Mouse (Mus musculus): ENCODE measurements around the gene Wdr17.

Wdr17 gene

GRCm38 (mm10) chr8:54886987-54887785 is at the start of gene Wdr17:
Wdr17 (minus strand) TSS chr8:54887184.
- DNase-seq: no peak

DNA sequence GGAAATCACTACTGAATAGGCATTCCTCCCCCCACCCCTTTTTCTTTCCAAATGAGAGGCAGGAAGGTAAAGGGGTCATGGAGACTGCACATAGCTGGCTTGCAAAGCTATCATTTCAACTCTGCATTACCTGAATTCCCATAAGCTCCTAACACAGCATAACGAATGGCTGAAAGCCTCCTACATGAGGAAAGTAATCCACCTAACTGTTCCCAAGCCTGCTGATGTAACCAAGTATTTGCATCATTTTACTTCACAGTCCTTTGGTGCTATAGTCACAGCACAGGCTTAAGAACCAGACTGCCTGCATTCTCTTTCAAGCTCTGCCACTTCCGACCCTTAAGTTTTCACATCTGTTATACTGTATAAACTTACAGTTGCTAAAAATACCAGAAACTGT is 45.3 kb upstream of the Wdr17 start:
- no peak for DNase-seq

DNA sequence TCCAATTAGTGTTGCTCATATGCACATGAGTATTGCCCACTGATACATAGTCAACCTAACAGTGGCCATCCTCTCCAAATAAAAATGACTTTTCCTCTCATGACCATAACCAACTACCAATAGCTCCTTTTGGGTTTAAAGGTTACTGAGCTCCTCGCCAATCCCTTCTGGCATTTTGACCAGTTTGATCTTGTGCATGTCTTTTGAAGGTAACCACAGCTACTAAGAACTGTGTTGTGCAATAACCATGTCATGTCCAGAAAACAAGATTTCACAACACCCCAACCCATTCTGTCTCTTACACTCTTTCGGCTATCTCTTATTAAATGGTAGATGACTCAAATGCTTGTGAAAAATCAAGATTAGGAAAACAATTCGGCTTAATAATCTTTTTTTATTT is 38.0 kb upstream of the Wdr17 start:
- no peak for DNase-seq

- DNase-seq: no peak
These were observed 35.3 kb upstream of the Wdr17 start for GRCm38 (mm10) chr8:54922160-54922855.

DNA sequence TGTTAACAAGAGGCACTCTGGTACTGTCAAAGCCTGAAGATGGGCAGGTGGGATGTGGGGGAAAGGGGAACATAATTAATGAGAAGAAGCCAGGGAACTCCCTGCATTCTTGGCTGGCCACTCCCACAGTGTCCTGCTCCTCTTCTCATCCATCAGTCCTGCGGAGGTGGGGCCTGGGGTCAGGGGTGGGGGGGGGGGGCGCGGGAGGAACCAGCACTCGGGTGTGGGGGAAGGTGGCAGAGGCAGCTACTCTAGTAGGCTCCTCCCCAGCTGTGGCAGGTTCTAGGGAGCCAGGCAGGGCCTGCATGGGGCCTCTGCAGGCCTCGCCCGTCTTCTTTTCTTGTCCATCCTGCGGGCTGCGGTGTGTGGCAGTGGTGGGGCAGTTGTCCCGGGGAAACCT is 30.7 kb upstream of the Wdr17 start:
- DNase-seq: no peak

DNA sequence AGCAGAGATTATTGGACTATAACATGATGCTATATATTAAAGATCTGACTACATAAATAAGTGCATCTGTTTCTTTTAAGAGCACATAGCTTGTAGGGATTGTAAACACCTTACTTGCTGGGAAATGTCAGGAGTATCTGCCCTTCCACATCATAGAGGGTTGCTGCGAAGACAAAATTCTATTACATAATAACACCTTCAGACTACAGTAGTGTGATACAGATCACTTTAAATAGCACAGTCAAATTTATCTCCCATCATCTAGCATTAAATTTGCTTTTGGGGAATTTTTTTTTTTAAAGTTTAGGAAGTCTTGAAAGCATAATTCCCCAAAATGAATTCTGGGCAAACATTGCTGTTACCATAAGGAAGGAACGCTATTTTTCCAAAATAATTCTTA is 25.9 kb upstream of the Wdr17 start:
- no peak for DNase-seq

DNA sequence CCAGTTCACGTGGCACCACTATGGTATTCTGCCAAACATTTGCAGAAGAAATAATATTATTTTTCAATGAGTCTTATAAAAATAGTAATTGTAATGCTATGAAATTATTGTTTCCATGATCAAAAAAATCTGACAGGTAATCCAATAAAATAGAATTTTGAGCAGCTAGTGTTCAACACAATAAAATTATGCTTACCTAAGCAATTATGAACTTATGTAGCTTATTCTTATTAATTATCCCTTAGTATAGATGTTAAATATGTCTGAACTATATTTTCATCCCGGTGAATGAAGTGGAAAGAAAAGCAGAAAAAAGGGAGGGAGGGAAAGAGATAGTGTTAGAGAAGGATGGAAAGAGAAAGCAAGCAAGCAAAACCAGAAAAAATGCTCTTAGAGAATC is 12.5 kb upstream of the Wdr17 start:
- no peak for DNase-seq

DNA sequence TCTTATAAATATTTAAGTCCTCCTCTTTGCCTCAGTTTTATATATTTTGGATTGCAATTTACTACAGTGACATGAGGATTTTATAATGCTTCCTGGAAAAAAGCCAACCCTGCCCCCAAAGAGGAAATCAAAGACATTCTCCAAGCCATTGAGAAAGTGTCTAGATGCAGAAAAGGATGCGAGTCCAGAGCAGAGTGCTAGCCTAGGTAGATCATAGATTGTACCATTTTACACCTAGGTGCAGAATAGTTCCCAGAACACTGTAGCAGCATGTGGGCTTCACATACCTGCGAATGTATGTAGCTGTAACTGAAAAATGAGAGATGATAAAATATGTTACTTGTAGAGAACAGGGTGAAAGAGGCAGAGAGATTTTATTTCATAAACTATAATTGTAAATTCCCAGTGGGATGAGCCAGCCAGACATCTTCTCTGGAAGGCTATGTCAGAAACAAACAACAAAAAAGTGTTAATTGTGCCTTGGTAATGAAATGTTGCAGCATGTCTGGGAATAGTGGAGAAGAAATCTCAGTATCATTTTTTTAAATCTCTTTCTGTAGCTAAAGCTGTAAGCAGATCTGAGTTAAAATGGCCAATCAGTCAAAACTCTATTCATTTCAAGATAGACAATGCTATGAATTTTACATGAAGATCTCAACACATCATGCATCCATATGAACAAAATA is 7.8 kb upstream of the Wdr17 start:
- no peak for DNase-seq

DNA sequence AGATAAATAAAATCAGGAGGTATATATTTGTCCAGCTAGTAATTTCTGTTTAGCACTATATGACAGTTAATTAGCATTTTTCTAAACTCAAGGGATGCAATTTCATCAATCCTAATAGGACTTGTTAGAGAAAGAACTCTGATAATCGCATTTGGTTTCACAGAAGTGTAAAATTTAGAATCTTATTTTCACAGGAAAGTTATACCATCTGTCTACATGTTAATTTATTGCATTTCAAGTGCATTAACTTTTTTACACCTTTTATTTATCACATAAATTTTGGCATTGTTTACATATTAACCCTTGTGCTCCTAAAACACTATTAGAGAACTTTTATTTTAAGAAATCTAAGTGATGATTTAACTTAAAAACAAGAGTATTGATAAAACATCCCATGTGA is 7.2 kb upstream of the Wdr17 start:
- DNase-seq: no peak

GRCm38 (mm10) chr8:54886560-54886959 is 424 bp downstream of the Wdr17 start:
- DNase-seq: no peak

DNA sequence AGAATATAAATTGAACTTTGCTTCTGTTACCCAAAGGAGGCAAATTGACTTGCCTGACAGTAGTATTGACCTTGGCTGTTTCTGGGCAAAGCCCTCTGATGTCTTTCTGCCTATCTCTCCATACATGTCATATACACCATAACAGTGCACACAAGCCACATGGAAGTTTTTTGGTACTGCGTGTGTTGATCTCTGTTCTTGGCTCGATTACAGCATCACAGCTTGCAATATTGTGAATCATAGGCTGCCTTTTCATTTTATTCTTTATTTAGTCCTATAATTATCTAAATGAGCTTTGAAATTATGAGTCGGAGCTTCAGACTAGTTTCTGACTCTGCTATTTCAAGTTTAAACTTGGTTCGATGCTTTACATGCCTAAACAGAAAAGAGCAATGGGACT is 10.5 kb downstream of the Wdr17 start:
- no peak for DNase-seq

DNA sequence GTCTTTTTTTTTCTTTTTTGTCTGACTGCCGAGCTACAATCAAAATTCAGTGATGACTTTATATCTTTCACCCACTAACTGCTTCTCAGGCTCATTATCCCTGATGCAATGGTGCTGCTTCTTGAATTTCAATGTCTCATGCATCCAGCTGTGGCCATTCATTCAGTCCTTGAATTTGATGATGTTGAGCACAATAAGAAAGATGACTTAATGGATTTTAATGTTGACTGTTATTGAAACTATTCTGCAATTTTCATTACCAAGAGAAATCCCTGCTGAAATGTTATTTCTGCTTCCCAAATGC is 22.3 kb downstream of the Wdr17 start:
- DNase-seq: no peak

DNA sequence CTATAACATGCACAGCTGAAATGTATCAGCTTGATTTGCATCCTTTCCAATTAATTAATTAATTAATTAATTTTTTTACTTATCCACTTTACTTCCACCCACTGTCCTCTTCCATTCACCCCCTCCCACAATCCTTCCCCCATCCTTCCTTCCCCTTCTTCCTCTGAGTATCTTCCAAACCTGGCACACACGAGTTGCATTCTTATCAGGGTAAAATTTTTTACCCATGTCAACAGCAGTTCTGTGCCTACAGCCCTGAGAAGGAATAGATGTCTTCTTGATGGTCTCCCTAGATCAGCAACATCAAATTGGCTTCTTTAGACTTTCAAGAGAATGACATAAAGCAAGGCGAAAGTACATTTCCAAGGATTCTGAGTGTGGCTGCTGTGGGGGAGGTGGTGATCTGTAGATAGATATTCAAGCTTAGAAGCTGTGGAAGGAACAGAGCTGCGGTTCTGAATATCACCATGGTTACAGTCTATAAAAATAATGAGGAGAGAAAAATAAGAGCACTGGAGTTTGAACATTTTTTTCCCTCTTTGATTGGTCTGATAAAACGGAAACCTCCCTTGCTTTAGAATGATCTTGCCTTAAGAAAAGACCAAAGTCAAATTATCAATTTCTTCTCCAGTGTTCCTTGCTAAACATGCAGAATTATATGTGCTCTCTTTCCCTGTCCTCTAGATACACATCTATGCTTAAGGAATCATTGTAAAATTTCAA is 22.8 kb downstream of the Wdr17 start:
- DNase-seq: no peak

DNA sequence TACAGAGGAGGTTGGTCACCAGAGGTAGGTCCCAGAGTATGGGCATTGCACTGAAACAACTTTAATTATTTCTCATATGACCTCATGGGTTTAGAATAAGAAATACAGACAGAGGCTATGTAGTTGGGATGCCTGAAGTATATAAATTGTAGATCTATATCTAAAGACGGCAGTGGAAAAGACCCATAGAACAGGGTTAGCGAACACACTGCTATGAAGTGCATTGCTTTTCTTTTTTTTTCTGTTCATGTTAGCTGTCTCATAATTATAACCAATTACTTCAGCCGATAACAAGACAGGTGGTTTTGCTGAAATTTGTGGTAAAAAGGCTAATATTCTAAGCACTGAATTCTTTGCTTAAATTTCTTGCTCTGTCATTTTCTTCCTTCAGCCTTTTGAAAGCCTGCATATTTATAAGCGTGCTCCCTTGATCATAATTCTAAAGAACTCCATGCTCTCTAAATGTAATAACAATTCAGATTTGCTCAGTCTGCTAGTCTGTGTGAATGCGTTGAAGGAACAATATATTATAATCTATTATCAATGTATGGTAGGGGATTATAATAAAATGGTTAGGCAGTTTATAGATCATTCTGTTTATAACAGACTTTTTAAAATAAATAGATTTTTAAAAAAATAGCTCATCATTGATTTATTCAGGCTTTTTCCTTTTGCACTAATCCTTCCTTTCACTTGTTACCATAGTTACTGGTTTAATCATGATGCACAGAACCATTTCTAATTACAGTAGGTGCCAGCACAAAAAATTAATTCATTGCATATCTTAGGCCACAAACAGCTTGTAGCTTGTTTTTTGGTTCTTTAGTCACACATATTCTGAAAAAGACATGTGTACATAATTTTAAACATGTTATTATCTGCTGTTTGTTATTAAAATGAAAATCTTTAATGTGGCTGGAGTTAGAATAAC is 50.7 kb downstream of the Wdr17 start:
- no peak for DNase-seq

DNA sequence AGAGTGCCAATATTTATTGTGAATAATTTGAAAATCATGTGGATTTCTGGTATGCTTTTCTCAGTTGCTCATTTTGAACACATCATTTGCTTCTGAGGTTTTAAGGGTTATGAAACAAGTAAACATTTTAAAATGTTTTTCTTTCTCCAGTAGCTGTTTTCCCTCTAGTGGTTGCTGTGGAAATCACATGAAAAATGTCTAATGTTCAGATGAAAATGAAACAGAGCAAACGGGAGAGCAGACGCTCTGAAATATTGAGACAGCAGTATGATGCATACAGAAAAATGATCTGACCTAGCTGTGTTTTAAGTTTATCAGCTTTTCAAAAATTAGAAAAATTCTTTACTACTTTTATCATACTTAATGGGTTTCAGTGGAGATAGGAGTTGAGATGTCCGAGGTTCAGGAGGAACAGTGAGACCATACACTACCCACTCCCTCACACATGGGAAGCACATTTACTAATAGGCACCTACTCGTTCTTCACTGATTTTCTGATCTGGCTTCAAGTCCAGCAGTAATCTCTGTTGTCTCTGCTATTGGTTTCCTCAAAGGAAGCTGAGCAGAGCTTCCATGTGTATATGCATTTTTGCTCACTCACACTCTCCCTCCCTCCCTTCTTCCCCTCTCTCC is 57.1 kb downstream of the Wdr17 start:
- no peak for DNase-seq

DNA sequence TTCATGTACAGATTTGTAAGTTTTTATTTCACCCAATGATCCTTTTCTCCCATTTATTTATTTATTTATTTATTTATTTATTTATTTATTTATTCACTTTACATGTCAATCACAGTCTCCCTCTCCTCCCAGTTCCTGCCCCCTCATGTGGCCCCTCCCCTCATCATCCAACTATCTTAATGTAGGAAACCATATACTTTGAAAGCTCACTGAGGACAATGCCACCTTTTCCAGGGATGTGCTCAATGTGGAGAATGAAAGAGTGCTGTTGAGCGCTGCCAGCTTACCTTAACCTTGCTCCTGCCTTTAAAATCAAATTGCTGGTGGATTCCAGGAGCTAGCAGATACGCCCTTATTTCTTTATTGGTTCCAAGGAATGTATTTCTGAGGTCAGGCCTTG is 59.0 kb downstream of the Wdr17 start:
- no peak for DNase-seq

- DNase-seq: no peak
These were observed 64.0 kb downstream of the Wdr17 start for GRCm38 (mm10) chr8:54822956-54823355.

DNA sequence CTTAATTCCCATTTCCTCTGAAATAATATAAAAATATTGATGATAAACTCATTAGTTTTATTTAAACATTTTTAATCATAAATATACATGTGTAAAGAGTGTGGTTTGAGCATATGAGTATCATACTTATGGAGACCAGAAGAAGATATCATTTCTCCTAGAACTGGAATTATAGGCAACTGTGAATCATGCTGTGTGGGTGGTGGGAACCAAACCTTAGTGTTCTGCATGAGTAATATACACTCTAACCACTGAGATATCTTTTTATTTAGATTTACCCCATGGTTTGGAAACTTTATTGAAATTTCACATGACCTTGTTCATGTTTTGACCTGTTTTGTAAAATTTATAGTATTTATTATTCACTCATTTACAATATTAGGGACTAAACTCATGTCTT is 68.3 kb downstream of the Wdr17 start:
- DNase-seq: no peak

- DNase-seq: peak; percentile 34 to 39
These were observed 78.8 kb downstream of the Wdr17 start for GRCm38 (mm10) chr8:54808217-54808616.

DNA sequence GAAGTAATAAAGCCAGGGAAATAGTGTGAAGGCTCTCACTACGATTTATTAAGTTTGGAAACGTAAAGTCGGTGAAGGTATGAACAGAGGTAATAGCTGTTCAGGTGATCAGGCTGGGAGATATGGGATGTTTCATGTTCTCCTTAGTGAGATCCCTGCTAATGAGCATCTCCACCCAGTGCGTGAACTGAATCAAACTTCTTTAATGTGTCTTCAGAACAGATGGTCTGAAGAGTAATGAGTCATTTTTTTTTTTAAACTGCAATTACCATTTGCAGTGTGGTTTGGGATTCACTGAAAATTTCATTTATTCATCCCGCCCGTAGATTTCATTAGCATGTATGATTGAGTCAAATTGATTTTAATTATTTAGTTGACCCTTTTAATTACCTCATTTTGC is 80.8 kb downstream of the Wdr17 start:
- DNase-seq: no peak

- DNase-seq: no peak
These were observed 94.3 kb downstream of the Wdr17 start for GRCm38 (mm10) chr8:54792699-54793061.
